Mouse (Mus musculus): Measurements from ENCODE around the gene Trim23.

DNA sequence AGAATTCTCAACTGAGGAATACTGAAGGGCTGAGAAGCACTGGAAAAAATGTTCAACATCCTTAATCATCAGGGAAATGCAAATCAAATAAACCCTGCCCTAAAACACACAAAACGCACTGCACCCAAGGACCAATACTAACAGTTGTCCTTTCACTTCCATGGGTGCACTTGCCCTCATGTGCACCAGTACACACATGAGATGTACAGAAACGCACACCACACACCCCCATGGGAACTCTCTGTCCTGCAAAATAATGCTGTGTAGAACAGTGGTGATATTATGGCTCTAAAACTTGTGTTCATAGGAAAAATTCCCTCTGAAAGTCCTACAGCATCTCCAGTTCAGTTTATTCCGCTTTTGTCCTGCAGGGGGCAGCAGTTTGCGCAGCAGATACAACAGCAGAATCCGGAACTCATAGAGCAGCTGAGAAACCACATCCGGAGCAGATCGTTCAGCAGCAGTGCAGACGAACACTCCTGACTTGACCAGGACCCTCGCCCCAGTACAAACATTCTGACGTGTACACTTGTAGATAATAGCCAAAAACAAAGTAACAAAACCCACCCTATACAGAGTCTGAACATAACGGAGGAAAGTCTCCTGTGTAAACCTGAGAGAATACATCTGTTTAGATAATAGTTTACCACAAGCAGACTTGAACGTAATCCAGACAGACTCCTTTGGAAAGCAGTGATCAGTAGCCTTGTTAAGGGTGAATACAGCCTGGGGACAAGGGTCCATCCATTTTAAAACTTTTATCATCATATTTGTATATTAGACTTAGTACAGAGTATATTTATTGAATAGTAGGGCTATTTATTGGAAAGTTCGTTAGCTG is 39.0 kb upstream of the Trim23 start:
- TF ChIP-seq CTCF (IDR thresholded peaks at IDR 0.05; ENCODE audit: borderline replicate concordance, insufficient read depth, low read length) = peak; percentile 48; the same call in 1 of the 2 replicates
- TF ChIP-seq POLR2A (IDR thresholded peaks at IDR 0.05; ENCODE audit: low read depth, low read length) = no peak

All from embryonic fibroblast, embryonic 13.5 days (primary cell).